ENCODE assay signal across 10 mouse cellular contexts in genomic region chr7:45815323-45815983, GRCm38 (mm10). TPM values are rescaled to one million over a fixed set of nuclear protein-coding genes. Genes with fewer than 3 reads are reported as not detected.
DNase-seq lines count a peak whose midpoint lies in the region; ATAC-seq and TF ChIP-seq lines count a peak whose summit lies in the region.
"Had no signal": no experiment of that assay in that cellular context is flagged by ENCODE, and none has a peak within 500 bp of the region (broad histone marks: within the 10 kb centered on the region; RNA-seq: fewer than 3 reads in every experiment).

No protein-coding gene starts in this region.

- H3K36me3 ChIP-seq in embryonic facial prominence, embryonic 13.5 days = peaks cover 25% of the 10 kb centered on the region
- peaks cover 27% of the 10 kb centered on the region for H3K36me3 ChIP-seq in hindbrain, embryonic 14.5 days (replicated peaks; ENCODE audit: control insufficient read depth, insufficient read depth)
- peaks cover 16% of the 10 kb centered on the region for H3K36me3 ChIP-seq in midbrain, embryonic 16.5 days (ENCODE audit: control insufficient read depth, insufficient read depth, low read length)

- WGBS in embryonic facial prominence, embryonic 13.5 days = 37% methylated on average over 10 of the region's 10 CpGs
- 30% methylated on average over 10 of the region's 10 CpGs for WGBS in hindbrain, embryonic 14.5 days
- WGBS in midbrain, embryonic 16.5 days = 16% methylated on average over 10 of the region's 10 CpGs

- no peak for TF ChIP-seq CTCF in layer of hippocampus, adult 2 months (conservative IDR thresholded peaks at IDR 0.05)

- intact Hi-C loops in gastrocnemius, postnatal 36 days (cut with DNase I) = no loop called here

- no peaks in the 10 kb centered on the region for H3K9me3 ChIP-seq in embryonic facial prominence, embryonic 13.5 days
- no peaks in the 10 kb centered on the region for H3K9me3 ChIP-seq in hindbrain, embryonic 14.5 days (ENCODE audit: control insufficient read depth, low read length)
- no peaks in the 10 kb centered on the region for H3K9me3 ChIP-seq in midbrain, embryonic 16.5 days (replicated peaks; ENCODE audit: control insufficient read depth, low read length, poor library complexity, severe bottlenecking)

- H3K9ac ChIP-seq in embryonic facial prominence, embryonic 13.5 days = 0 out of 2 replicates have a peak overlapping the region, but pooled peaks have one; percentile 16
- 0 out of 2 replicates have a peak overlapping the region, but pooled peaks have one; percentile 6 for H3K9ac ChIP-seq in hindbrain, embryonic 14.5 days
- peak overlapping the region; percentile 27; the same call in 1 of the 2 replicates for H3K9ac ChIP-seq in midbrain, embryonic 16.5 days (ENCODE audit: low read depth, low read length)

- 0 out of 2 replicates have a peak, but pooled peaks cover 2% of the 10 kb centered on the region for H3K27me3 ChIP-seq in embryonic facial prominence, embryonic 13.5 days
- no peaks in the 10 kb centered on the region for H3K27me3 ChIP-seq in hindbrain, embryonic 14.5 days (ENCODE audit: control insufficient read depth, insufficient read depth, low read length)
- H3K27me3 ChIP-seq in midbrain, embryonic 16.5 days (ENCODE audit: control insufficient read depth, insufficient read depth, low read depth, low read length) = no peaks in the 10 kb centered on the region

- peak overlapping the region; percentile 61 for H3K4me2 ChIP-seq in embryonic facial prominence, embryonic 13.5 days
- peak overlapping the region; percentile 48 for H3K4me2 ChIP-seq in hindbrain, embryonic 14.5 days (replicated peaks)
- peak overlapping the region; percentile 46 for H3K4me2 ChIP-seq in midbrain, embryonic 16.5 days (ENCODE audit: low read length)

- DNase-seq in layer of hippocampus, adult 2 months (ENCODE audit: low spot score in 2 of 2) = no peak
- DNase-seq in layer of hippocampus, adult 11-12 months (ENCODE audit: low spot score) = no peak
- no peak for DNase-seq in hindbrain, embryonic 14.5 days (ENCODE audit: low spot score)
- no peak for DNase-seq in kidney, postnatal 4 days
- no peak for DNase-seq in gastrocnemius, postnatal 36 days
- DNase-seq: right cerebral cortex, postnatal 25 days had no signal

- ATAC-seq in embryonic facial prominence, embryonic 13.5 days (ENCODE audit: insufficient number of reproducible peaks, insufficient read depth, low FRiP score, low TSS enrichment, low read depth) = no peak
- no peak for ATAC-seq in hindbrain, embryonic 14.5 days (ENCODE audit: low FRiP score)
- ATAC-seq in midbrain, embryonic 16.5 days = no peak
- ATAC-seq in erythroid progenitor cell, adult 5-6 weeks (replicated peaks; ENCODE audit: low FRiP score, poor library complexity, severe bottlenecking) = no peak

- H3K27ac ChIP-seq in layer of hippocampus, adult 2 months = peak overlapping the region; percentile 80
- no peak overlapping the region for H3K27ac ChIP-seq in embryonic facial prominence, embryonic 13.5 days
- peak overlapping the region; percentile 52 for H3K27ac ChIP-seq in hindbrain, embryonic 14.5 days
- peak overlapping the region; percentile 77 for H3K27ac ChIP-seq in midbrain, embryonic 16.5 days (ENCODE audit: low read length)

- peak overlapping the region; percentile 57; the same call in 1 of the 2 replicates for H3K4me3 ChIP-seq in layer of hippocampus, adult 2 months
- 0 out of 2 replicates have a peak overlapping the region, but pooled peaks have one; percentile 93 for H3K4me3 ChIP-seq in embryonic facial prominence, embryonic 13.5 days
- no peak overlapping the region for H3K4me3 ChIP-seq in hindbrain, embryonic 14.5 days (replicated peaks; ENCODE audit: low read length)
- no peak overlapping the region; the same call in 1 of the 2 replicates for H3K4me3 ChIP-seq in midbrain, embryonic 16.5 days (ENCODE audit: low read depth, low read length)

- H3K4me1 ChIP-seq in embryonic facial prominence, embryonic 13.5 days = peaks cover 28% of the 10 kb centered on the region
- H3K4me1 ChIP-seq in hindbrain, embryonic 14.5 days (replicated peaks; ENCODE audit: control insufficient read depth, insufficient read depth, low read length) = peaks cover 21% of the 10 kb centered on the region
- peaks cover 28% of the 10 kb centered on the region for H3K4me1 ChIP-seq in midbrain, embryonic 16.5 days (ENCODE audit: control insufficient read depth, insufficient read depth, low read length)

RNA-seq across cellular contexts. Expression of gene Cyth2, which starts 1.1 kb away (rescaled TPM):
- 100 to 1,000 TPM; 144 to 149 TPM for total RNA-seq in layer of hippocampus, adult 2 months (2021)
- polyA plus RNA-seq in embryonic facial prominence, embryonic 13.5 days (2015; fragmentation: Nextera tagmentation; extraction: Ambion mirVana) = 133 and 138 TPM in 2 replicates
- polyA plus RNA-seq in hindbrain, embryonic 14.5 days (2014; fragmentation: Nextera tagmentation; extraction: Ambion mirVana) = 237 and 242 TPM in 2 replicates
- 275 and 307 TPM in 2 replicates for polyA plus RNA-seq in midbrain, embryonic 16.5 days (2015; fragmentation: Nextera tagmentation; extraction: Ambion mirVana)
- total RNA-seq in erythroid progenitor cell, adult 5-6 weeks (2015; ENCODE audit: low replicate concordance) = 20.5 and 29.8 TPM in 2 replicates
- 43.8 and 48.9 TPM in 2 replicates for total RNA-seq in erythroid progenitor cell, adult 5-6 weeks (2017; ENCODE audit: low replicate concordance)
- 10 to 100 TPM; 32.6 to 33.4 TPM for total RNA-seq in gastrocnemius, postnatal 36 days (2021)

RNA-seq across cellular contexts. Expression of gene Kcnj14, which starts 9.1 kb away (rescaled TPM):
- 1 to 10 TPM; 1.6 to 1.9 TPM for total RNA-seq in layer of hippocampus, adult 2 months (2021)
- 2.2 TPM in 2 replicates for polyA plus RNA-seq in embryonic facial prominence, embryonic 13.5 days (2015; fragmentation: Nextera tagmentation; extraction: Ambion mirVana)
- polyA plus RNA-seq in hindbrain, embryonic 14.5 days (2014; fragmentation: Nextera tagmentation; extraction: Ambion mirVana) = 1.3 TPM in 2 replicates
- polyA plus RNA-seq in midbrain, embryonic 16.5 days (2015; fragmentation: Nextera tagmentation; extraction: Ambion mirVana) = 1.2 and 1.3 TPM in 2 replicates
- total RNA-seq in erythroid progenitor cell, adult 5-6 weeks (2015; ENCODE audit: low replicate concordance) = not detected in 2 replicates
- not detected in 2 replicates for total RNA-seq in erythroid progenitor cell, adult 5-6 weeks (2017; ENCODE audit: low replicate concordance)
- under 1 TPM; 0.15 to 0.27 TPM for total RNA-seq in gastrocnemius, postnatal 36 days (2021)

RNA-seq across cellular contexts. Expression of gene Grwd1, which starts 15.3 kb away (rescaled TPM):
- total RNA-seq in layer of hippocampus, adult 2 months (2021) = 10 to 100 TPM; 20.5 to 22.7 TPM
- polyA plus RNA-seq in embryonic facial prominence, embryonic 13.5 days (2015; fragmentation: Nextera tagmentation; extraction: Ambion mirVana) = 62.7 and 74.0 TPM in 2 replicates
- polyA plus RNA-seq in hindbrain, embryonic 14.5 days (2014; fragmentation: Nextera tagmentation; extraction: Ambion mirVana) = 37.6 and 42.6 TPM in 2 replicates
- polyA plus RNA-seq in midbrain, embryonic 16.5 days (2015; fragmentation: Nextera tagmentation; extraction: Ambion mirVana) = 38.4 and 45.8 TPM in 2 replicates
- 2.5 and 2.9 TPM in 2 replicates for total RNA-seq in erythroid progenitor cell, adult 5-6 weeks (2015; ENCODE audit: low replicate concordance)
- total RNA-seq in erythroid progenitor cell, adult 5-6 weeks (2017; ENCODE audit: low replicate concordance) = 0.23 and 4.0 TPM in 2 replicates
- 10 to 100 TPM; 11.8 to 14.5 TPM for total RNA-seq in gastrocnemius, postnatal 36 days (2021)

RNA-seq across cellular contexts. Expression of gene Sult2b1, which starts 31.0 kb away (rescaled TPM):
- total RNA-seq in layer of hippocampus, adult 2 months (2021) = 1 to 10 TPM; 7.1 to 9.7 TPM
- 7.7 and 8.4 TPM in 2 replicates for polyA plus RNA-seq in embryonic facial prominence, embryonic 13.5 days (2015; fragmentation: Nextera tagmentation; extraction: Ambion mirVana)
- polyA plus RNA-seq in hindbrain, embryonic 14.5 days (2014; fragmentation: Nextera tagmentation; extraction: Ambion mirVana) = 5.2 and 7.3 TPM in 2 replicates
- 6.1 and 6.4 TPM in 2 replicates for polyA plus RNA-seq in midbrain, embryonic 16.5 days (2015; fragmentation: Nextera tagmentation; extraction: Ambion mirVana)
- total RNA-seq in erythroid progenitor cell, adult 5-6 weeks (2015; ENCODE audit: low replicate concordance) = not detected in 2 replicates
- not detected in 2 replicates for total RNA-seq in erythroid progenitor cell, adult 5-6 weeks (2017; ENCODE audit: low replicate concordance)
- total RNA-seq in gastrocnemius, postnatal 36 days (2021) = not detected
- total RNA-seq: heart, adult 8-10 months had no signal

RNA-seq across cellular contexts. Expression of gene Lmtk3, which starts 31.9 kb away (rescaled TPM):
- 100 to 1,000 TPM; 302 to 329 TPM for total RNA-seq in layer of hippocampus, adult 2 months (2021)
- 4.1 and 4.2 TPM in 2 replicates for polyA plus RNA-seq in embryonic facial prominence, embryonic 13.5 days (2015; fragmentation: Nextera tagmentation; extraction: Ambion mirVana)
- 20.9 and 23.6 TPM in 2 replicates for polyA plus RNA-seq in hindbrain, embryonic 14.5 days (2014; fragmentation: Nextera tagmentation; extraction: Ambion mirVana)
- polyA plus RNA-seq in midbrain, embryonic 16.5 days (2015; fragmentation: Nextera tagmentation; extraction: Ambion mirVana) = 19.6 and 26.7 TPM in 2 replicates
- not detected in 2 replicates for total RNA-seq in erythroid progenitor cell, adult 5-6 weeks (2015; ENCODE audit: low replicate concordance)
- not detected in 2 replicates for total RNA-seq in erythroid progenitor cell, adult 5-6 weeks (2017; ENCODE audit: low replicate concordance)
- total RNA-seq in gastrocnemius, postnatal 36 days (2021) = not detected

Comparison
In these comparisons a context has a peak if more than half of its experiments do, and no peak if none do; other contexts are left out.
1. H3K4me3 ChIP-seq: peak in layer of hippocampus, adult 2 months (single experiment) and embryonic facial prominence, embryonic 13.5 days (single experiment); none in hindbrain, embryonic 14.5 days (single experiment) and midbrain, embryonic 16.5 days (single experiment).
2. Peak in every context shown above with its lines, with median percentiles within 50 percentile points of each other: H3K4me2 ChIP-seq and H3K9ac ChIP-seq.